Mouse (Mus musculus) adrenal gland, adult (tissue): ENCODE data around the gene Prn.

Experiments
- DNase-seq, 2 experiments: peaks; one replicate each; pipeline ENCODE4 v3.0.0; 2022 to 2023; ENCODE audit warnings: low spot score in 1 of 2; ENCODE audit not compliant: inconsistent age in 2 of 2

Prn gene

DNA sequence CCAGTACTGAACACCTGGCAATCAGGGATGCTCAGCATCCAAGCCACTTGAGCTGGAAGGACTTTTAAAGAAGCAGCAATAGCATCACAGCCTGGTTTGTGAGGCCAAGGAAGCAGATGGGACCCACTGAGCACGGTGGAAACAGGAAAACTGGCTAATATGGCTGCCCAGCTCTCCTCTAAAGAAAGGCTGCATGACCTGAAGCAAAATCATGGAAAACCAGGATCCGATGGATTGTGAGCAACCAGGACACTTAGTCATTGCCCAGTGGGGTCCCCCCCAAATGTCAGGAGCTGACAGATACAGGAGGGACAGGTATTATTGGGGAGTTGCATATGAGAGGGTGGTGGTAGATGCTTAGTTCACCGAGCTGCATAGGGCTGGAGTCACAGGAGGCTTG lies 38.4 kb downstream of the Prn start:
- DNase-seq: no peak

DNA sequence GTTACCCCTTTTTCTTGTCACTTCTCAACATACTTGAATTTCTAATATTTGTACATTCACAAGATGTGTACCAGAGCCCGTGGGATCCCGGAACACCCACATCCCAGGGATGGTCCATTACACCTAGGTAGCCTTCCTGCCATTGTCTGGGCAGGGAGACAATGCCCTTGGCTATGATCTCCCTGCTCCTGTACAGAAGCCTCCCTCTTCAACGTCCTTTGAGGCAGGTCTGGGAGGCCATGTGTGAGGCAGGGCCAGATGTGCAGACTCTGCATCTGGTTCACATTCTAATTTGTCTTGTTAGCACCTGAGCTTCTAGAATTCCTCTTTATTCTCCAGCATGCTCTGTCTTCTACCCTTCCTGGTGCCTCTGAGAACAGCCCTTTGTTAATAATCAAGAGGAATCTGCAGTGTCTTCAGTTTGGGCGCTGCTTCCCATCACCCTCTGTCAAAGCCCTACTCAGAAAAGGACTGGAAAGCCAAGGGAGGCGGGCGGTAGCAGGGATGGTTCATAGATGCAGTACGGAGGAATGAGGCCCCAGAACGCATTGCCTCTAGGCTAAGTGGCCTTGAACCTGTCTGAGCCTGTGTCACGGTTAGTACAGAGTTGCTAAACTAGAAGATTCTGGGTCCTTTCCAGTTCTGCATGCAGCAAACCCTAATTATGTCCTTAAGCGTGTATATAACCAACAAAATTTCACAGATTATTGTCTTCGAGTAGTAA lies 39.3 kb downstream of the Prn start:
- DNase-seq: peak in 1 of 2 experiments; percentile 29

DNA sequence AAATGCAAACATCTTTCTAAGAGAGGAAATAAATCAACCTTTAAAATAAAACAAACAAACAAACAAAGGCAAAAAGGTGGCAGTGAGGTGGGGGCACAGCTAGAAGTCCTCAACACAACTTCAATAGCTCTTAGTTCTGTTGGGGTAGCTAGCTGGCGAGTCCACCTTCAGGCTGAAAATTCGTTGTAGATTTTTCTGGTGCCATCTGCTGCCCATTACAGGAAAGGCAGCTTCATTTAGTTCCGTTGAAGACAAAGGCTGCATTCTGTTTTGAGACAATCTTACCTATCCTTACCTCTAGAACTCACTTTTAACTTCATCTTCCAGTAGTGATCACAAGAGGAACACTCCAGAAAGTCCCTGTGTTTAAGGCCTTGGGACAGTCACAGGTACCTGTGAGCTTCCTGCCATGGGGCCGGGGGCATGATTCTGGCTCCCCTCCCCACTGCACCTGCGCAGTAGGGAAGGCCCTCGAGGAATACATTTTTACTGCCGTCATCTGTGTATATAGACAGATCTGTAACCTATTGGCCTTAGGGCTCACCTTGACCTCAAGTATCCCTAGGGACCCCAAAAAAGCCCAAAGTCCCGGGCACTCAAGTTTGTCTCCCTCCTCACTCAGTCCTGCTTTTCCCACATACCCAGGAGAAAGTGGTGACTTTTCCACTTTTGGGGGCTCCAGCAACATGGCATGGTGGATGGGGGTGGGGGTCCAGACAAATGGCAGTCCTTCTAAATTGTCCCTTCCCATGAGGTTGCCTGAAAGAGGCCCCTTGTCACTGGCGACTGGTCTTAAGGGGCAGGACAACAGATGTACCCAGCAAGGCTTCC lies 40.2 kb downstream of the Prn start:
- DNase-seq: peak; percentile 54 to 83

DNA sequence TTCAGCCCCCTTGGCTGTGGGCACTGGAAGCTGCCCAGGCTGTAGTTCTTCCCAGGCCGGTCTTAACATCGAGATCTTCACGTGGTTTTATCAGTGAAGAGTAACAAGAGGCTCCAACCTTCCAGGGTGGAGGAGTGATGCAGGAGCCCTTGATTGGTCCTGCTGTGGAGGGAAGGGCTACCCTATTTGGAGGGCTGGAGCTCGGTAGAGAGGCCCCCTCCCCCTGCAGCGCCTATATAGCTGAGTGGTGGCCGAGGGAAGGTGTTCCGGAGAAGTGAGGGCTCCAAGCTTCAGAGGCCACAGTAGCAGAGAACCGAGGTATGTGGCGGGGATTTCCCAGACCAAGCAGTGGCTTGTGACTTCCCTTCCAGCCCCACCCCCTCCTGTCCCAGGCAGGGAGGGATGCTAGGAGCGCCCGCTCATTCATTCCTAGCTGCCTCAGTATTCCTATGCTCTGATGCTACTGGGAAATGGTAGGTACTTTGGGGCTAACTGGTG lies 40.9 kb downstream of the Prn start, which contains the start of gene Prnd:
Prnd (plus strand) TSS at position 264 of the 498 bp plus-strand sequence.
- no peak for DNase-seq

DNA sequence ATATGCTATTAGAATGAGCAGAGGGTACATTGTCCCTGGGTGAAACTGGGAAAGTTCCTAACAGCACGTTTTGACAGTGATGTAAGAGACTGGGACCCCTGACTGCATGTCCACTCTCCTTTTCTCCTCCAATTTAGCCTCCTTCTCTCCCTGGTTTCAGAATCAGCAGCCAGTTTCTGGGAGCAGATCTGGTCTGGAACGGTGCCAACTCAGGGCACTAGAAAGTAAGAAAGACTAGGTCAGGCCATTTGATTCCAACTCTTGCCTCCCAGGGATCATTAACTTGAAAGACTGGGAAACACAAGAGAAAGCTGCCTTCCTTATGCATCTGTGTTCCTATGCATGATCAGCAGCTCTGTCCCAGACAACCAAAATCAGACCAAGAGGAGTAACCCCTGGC lies 42.7 kb downstream of the Prn start:
- DNase-seq: peak; percentile 29 to 60

DNA sequence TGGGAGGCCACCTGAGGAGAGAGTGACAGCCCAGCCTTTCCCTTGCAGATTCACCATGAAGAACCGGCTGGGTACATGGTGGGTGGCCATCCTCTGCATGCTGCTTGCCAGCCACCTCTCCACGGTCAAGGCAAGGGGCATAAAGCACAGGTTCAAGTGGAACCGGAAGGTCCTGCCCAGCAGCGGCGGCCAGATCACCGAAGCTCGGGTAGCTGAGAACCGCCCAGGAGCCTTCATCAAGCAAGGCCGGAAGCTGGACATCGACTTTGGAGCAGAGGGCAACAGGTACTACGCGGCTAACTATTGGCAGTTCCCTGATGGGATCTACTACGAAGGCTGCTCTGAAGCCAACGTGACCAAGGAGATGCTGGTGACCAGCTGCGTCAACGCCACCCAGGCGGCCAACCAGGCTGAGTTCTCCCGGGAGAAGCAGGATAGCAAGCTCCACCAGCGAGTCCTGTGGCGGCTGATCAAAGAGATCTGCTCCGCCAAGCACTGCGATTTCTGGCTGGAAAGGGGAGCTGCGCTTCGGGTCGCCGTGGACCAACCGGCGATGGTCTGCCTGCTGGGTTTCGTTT lies 43.3 kb downstream of the Prn start:
- peak; percentile 61 to 77 for DNase-seq

DNA sequence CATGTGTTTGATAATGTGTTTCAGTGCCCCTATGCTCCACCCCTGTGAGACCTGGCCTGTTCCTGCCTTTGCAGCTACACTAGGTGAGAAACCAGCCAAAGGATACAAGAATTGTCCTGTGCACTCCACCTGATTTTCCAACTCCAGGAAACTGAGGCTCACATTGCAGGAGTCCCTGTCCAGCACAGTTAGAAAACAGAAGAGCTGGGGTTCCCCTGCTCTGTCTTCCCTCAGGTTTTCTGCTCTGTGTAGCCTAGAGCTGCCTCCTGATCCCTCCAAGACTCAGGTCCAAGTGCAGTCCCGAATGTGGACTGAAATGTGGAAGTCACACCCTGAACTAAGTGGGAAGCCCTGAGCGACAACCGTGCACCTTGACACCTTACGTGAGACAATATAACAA lies 44.0 kb downstream of the Prn start:
- DNase-seq: no peak

DNA sequence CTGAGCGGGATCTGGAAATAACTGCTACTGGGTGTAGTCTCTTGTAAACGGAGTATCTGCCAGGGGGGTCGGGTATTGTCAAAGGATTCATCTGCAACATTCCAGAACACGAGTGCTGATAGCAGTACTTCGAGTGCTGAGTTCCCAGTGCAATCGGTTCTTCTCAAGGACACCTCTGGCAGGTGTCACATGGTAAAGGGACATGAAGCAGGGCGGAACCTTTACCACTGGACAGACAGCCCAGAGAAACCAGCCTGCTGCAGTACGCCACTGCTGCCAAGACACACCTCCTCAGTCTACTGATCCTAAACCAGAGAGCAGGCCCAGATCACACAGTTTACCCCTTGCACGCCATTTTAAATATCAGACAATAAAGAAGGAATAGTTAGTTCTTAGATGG lies 45.1 kb downstream of the Prn start:
- DNase-seq: peak; percentile 82 to 83

DNA sequence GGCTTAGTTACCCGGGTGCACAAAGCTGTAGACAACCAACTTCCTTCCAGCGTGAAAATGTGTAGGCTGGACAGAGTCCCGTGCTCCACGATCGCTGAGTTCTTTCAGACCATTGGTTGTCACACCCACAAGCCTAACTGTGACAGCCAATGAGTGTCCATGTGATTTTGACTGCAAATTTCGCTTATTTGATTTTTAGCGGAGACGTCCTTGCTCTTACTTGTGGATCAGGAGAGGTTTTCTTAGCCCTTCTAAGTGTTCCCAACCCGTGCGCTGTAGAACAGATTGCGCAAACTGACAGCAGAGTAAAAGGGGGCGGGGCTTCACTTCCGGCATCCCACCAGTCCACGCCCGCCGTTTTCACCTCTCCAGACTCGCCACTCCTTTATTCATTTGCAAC lies 45.5 kb downstream of the Prn start:
- DNase-seq: peak; percentile 67 to 80

DNA sequence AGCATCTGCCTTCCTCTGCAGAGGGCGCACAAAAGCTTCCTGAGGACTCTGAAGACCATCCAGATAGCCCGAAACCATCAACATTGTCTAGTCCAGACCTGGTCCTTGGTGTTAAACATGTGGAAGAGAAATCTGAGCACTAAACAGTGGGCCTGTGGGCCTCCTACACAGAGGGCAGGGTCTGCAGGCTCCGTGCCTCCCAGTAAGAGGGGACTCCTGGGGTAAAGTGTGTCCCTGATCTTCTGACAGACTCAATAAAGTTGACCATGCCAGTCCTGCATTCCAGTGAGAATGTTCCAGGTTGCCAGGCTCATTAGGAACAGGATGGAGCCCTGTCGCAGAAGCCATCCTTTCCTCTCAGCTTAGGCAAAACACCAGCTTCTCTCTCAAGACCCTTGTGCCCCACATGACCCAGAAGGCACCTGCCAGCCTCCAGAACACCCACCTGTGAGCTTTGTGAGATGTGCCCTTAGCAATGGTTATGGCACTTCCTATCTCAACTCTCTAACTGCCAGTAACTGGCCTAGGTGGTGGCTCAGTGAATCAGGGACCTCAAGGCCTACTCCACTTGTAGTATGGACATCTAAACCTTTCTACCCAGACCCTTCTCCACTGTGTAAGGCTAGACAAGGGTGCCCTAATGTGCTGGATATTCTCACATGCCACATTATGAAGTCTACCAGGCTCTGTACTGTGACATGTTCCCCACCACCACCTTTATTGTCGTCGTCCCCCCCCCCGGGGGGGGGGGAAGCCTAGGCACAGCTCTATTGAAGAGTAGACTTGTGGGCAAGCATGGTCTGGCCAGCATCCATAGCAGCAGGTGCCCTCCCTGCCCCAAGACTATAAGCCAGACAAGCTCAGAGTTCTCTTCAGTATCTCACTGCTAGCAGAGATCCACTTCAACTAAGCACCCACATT lies 46.8 kb downstream of the Prn start:
- no peak for DNase-seq

DNA sequence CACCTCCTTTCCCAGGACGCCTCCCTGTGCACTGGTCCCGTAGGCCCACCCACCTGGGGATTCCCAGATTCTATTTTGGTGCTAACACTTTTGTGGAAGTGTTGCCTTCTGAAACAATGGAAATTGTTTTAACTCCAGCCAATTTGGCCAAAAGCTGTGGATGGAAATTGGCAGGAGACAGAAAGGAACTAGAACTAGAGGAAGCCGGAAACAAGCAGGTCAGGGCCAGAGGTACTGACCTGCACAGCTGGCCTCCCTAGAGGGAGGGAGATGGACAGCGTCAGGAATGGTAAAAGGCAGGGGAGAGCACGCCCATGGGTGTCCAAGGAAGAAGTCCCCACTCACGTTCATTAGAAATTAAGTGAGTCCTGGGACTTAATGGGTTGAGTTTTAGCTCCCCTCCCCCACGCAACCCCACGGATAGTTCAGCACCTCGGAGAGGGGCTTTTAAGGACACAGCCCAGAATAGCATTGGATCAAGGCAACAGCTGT lies 48.0 kb downstream of the Prn start:
- DNase-seq: peak in 1 of 2 experiments; percentile 19

DNA sequence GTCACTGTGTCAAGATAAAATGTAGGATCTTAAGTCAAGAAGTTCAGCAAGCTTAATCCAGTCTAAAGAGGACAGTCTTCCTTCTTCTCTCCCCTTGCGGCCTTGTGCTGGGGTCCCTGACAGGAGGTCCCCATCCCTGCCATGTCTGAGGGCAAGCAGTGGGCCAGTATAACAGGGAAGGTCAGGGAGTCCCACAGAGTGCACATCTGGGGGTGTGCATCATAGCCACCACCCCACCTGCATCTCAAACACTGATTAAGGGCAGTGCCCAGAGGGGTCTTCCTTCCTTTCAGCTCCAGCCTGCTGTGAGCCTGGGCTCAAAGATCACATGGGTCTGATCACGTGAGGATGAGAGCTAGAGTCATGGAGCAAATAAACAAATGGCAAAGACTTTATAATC lies 51.9 kb downstream of the Prn start:
- no peak for DNase-seq

DNA sequence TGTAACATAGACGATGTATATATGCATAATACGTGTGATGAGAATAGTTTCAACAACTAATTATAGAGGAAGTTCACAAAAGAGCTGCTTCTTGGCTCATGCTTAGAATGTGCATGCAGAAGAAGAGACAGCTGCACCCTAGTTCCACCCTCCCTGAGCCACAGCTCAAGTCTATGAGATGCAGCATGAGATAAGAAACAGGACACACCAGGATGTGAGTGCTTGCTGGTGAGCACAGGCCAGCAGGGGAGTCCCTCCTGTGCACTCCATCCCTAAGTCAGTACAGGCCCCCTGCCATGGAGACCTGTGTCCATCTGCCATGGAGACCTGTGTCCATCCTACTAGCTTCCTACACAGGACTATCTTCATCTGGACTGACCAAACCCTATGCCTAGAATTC lies 60.8 kb downstream of the Prn start:
- no peak for DNase-seq

DNA sequence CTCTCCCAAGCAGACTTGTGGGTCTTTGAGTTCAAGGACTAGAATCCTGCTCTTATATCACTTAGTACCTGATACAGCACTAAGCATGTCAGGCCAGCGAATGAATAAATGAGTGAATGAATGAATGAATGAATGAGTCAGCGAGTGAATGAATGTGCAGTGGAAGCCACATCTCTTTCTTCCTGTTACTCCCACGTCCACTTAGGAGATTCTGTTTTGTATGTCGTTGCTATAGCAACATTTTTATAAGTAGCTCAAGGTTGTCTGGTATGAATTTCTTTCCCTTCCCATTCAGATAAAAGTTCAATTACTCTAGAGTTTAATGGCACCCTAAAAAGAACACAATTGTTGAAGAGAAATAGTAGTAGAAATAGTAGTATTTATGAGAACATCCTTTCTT lies 61.3 kb downstream of the Prn start:
- DNase-seq: no peak

DNA sequence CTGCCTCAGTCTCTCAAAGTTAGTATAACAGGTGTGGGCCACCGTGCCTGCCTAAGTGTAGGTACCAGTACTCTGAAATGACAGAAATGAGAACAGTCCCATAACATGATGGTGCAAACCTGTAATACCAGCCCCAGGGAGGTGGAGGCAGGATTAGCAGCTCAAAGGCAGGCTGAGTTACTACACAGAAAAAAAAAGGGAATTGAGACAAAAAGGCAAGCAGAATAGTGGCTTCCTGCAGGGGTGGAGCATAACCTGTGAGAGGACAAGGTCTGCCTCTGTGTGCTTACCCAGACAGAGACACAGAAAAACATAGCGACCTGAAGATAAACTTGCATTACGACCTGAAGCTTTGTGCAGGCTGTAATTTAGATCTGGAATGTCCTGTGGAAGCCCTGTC lies 66.9 kb downstream of the Prn start:
- no peak for DNase-seq

DNA sequence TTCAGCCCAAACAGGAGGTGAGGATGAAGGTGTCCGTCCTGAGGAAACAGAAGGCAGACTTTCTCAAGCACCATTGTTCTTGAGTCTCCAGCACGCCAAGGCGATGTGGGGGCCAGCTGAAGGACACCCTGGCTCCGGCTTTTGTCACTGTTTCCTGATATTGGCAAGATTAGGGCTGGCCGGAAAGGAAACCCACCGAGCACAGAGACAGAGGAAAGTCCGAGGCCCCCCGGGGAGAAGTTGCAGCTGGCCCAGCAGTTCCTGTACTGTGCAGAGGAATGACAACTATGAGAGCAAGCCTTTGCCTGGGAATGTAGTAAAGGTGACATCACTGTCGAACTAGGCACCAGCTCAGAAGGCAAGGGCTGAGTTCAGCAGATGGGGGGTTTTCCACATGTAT lies 71.1 kb downstream of the Prn start:
- DNase-seq: peak in 1 of 2 experiments; percentile 33

DNA sequence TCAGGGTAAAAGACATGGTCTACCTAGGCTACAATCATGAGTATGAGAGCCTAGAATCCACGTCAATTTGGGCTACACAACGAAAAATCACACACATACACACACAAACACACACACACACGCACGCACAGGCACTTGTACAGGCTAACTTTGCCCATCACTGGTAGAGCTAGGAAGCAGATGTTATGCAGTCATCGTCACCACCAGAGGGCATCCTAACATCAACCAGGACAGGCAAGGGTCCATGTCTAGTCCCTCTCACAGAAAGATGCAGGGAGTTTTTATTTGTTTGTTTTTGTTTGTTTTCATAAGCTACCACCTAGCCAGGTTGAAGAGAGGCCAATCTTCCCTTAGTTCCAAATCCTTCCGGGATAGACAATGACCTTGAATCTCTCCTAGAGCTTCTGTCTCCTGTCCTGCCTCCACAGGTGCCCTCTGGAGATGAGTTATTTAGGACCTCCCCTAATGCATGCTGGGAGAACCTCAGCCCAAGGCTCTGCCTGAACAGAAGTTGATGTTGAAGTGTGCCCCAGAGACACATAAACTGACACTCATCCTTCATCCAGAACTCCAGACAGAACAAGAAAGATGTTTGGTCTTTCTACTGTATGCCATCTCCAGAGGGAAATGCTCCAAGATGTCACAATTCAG lies 72.9 kb downstream of the Prn start:
- DNase-seq: peak; percentile 64 to 81

DNA sequence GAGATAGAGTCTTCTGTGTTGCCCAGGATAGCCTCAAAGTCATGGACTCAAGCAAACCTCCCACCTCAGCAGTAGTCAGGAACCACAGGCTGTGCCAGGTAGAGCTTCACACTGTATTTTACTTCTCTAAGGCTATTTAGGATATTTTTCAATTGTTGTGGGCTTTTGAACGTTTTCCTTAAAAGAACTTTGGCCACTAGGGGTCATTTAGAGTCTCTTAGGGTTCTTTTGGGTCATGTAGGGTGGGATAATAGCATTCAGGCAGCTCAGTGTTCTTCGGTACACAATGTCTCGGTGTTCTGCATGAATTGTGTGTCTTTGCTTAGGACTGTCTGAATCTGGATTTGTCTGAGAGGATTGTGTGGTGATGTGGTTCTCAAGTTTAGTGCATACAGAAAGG lies 78.2 kb downstream of the Prn start:
- no peak for DNase-seq

DNA sequence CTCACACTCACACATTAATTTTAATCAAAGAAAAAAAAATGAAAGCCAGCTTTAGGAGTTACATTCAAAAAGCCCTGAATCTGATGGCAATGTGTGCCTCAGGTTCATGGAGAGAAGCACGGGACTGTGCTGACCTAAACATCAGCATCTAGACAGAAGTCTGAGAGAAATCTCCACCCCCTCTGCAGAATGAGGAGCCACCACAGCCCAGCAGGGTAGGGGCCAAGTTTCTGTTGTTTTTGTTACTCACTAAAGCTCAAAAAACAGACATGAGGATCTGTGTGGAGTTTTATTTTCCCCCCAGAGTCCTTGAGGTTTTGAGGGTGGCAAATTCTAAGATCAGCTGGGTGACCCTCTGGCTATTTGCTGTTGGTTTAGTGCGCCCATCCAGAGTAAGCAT lies 78.8 kb downstream of the Prn start:
- no peak for DNase-seq

DNA sequence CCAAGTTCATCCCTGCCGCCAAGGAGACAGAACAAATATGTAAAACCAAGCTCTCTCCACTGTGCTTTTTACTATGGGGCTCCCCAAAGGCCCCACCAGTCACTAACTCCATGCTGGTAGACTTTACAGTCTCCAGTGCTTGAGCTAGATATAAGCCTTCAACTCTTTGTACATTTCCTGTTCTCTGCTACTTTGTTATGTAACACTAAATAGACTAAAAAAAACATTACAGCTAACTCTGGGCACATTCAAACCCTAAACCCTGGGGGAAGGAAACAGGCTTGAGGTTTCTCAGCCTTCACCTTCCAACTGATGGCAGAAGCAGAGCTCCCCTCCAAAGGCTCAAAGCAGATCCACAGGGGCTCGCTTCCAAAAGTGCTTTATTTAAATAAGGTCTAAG lies 82.7 kb downstream of the Prn start:
- DNase-seq: no peak
